ENCODE assay signal across 13 mouse cellular contexts in genomic region chr13:43907425-43907824, GRCm38 (mm10).
DNase-seq lines count a peak whose midpoint lies in the region; ATAC-seq and TF ChIP-seq lines count a peak whose summit lies in the region.
"Had no signal": no experiment of that assay in that cellular context is flagged by ENCODE, and none has a peak within 500 bp of the region (broad histone marks: within the 10 kb centered on the region; RNA-seq: fewer than 3 reads in every experiment).

No protein-coding gene starts in this region.

- no peak overlapping the region for H3K4me2 ChIP-seq in kidney, postnatal 0 days (ENCODE audit: low read length)
- H3K4me2 ChIP-seq in lung, postnatal 0 days (replicated peaks; ENCODE audit: low read depth, low read length): peak overlapping the region; percentile 40; the same call in 1 of the 2 replicates
- H3K4me2 ChIP-seq: embryonic facial prominence, embryonic 13.5 days; hindbrain, embryonic 12.5 days; midbrain, embryonic 12.5 days had no signal

- H3K27me3 ChIP-seq in kidney, postnatal 0 days (ENCODE audit: insufficient read depth, low read length): no peaks in the 10 kb centered on the region
- H3K27me3 ChIP-seq in kidney, adult 2 months (replicated peaks; ENCODE audit: control insufficient read depth, insufficient read depth, low read length): no peaks in the 10 kb centered on the region
- no peaks in the 10 kb centered on the region for H3K27me3 ChIP-seq in lung, postnatal 0 days (replicated peaks; ENCODE audit: insufficient read depth, low read length)
- H3K27me3 ChIP-seq: embryonic facial prominence, embryonic 13.5 days; hindbrain, embryonic 12.5 days had no signal

- H3K27ac ChIP-seq in kidney, postnatal 0 days: no peak overlapping the region
- H3K27ac ChIP-seq in kidney, adult 2 months (ENCODE audit: insufficient read depth, low read depth, low read length): no peak overlapping the region
- H3K27ac ChIP-seq in lung, postnatal 0 days (ENCODE audit: low read length): no peak overlapping the region
- H3K27ac ChIP-seq: embryonic facial prominence, embryonic 13.5 days; hindbrain, embryonic 12.5 days; midbrain, embryonic 12.5 days had no signal

- no peaks in the 10 kb centered on the region for H3K9me3 ChIP-seq in kidney, postnatal 0 days (replicated peaks; ENCODE audit: low read length)
- H3K9me3 ChIP-seq in lung, postnatal 0 days (ENCODE audit: low read length): no peaks in the 10 kb centered on the region
- H3K9me3 ChIP-seq: embryonic facial prominence, embryonic 13.5 days; hindbrain, embryonic 12.5 days; midbrain, embryonic 12.5 days had no signal

- no peak overlapping the region for H3K9ac ChIP-seq in kidney, postnatal 0 days (ENCODE audit: low read depth, low read length)
- no peak overlapping the region for H3K9ac ChIP-seq in lung, postnatal 0 days (replicated peaks; ENCODE audit: low read depth)
- H3K9ac ChIP-seq: embryonic facial prominence, embryonic 13.5 days; hindbrain, embryonic 12.5 days; midbrain, embryonic 12.5 days had no signal

- no peak overlapping the region for H3K4me3 ChIP-seq in kidney, postnatal 0 days (replicated peaks; ENCODE audit: low read depth, low read length)
- H3K4me3 ChIP-seq in kidney, adult 2 months (ENCODE audit: insufficient read depth, low read depth, low read length): no peak overlapping the region
- H3K4me3 ChIP-seq in lung, postnatal 0 days (ENCODE audit: low read depth, low read length): no peak overlapping the region
- H3K4me3 ChIP-seq: embryonic facial prominence, embryonic 13.5 days; hindbrain, embryonic 12.5 days; midbrain, embryonic 12.5 days had no signal

- peak; percentile 33 for DNase-seq in adrenal gland, postnatal 14 days
- DNase-seq in adrenal gland, postnatal 4 days (ENCODE audit: low spot score in 2 of 2): no peak
- peak; percentile 63 for DNase-seq in kidney, postnatal 0 days (ENCODE audit: low spot score)
- no peak for DNase-seq in kidney, adult 2 months
- peak; percentile 13 for DNase-seq in lung, postnatal 0 days (ENCODE audit: low spot score)
- DNase-seq in lung, postnatal 4 days: no peak
- DNase-seq in urinary bladder, postnatal 14 days (ENCODE audit: low spot score): no peak
- DNase-seq: cerebellum, adult 9-10 months had no signal

- TF ChIP-seq EP300 in lung, postnatal 0 days (IDR thresholded peaks at IDR 0.05): no peak

- no peak for TF ChIP-seq CTCF in kidney, postnatal 0 days (IDR thresholded peaks at IDR 0.05; ENCODE audit: low read depth)
- no peak for TF ChIP-seq CTCF in kidney, adult 2 months (conservative IDR thresholded peaks at IDR 0.05; ENCODE audit: insufficient read depth, insufficient read length, low read depth, low read length)
- no peak for TF ChIP-seq CTCF in lung, postnatal 0 days (IDR thresholded peaks at IDR 0.05)

- H3K36me3 ChIP-seq in kidney, postnatal 0 days (ENCODE audit: insufficient read depth, low read length): no peaks in the 10 kb centered on the region
- no peaks in the 10 kb centered on the region for H3K36me3 ChIP-seq in kidney, adult 2 months (ENCODE audit: control insufficient read depth, insufficient read depth, low read length)
- H3K36me3 ChIP-seq in lung, postnatal 0 days (ENCODE audit: insufficient read depth, low read length): no peaks in the 10 kb centered on the region
- H3K36me3 ChIP-seq: embryonic facial prominence, embryonic 13.5 days; hindbrain, embryonic 12.5 days; midbrain, embryonic 12.5 days had no signal

- ATAC-seq in kidney, postnatal 0 days (replicated peaks; ENCODE audit: low FRiP score, low read depth): no peak
- no peak for ATAC-seq in lung, postnatal 0 days
- no peak for ATAC-seq in megakaryocyte, adult 5-6 weeks (ENCODE audit: poor library complexity, severe bottlenecking)
- ATAC-seq: forebrain, embryonic 14.5 days had no signal

- TF ChIP-seq POLR2A in kidney, adult 2 months (IDR thresholded peaks at IDR 0.05; ENCODE audit: low read depth, low read length): no peak

- peaks cover 14% of the 10 kb centered on the region; the same call in 1 of the 2 replicates for H3K4me1 ChIP-seq in kidney, postnatal 0 days (replicated peaks; ENCODE audit: insufficient read depth, low read length)
- no peaks in the 10 kb centered on the region for H3K4me1 ChIP-seq in kidney, adult 2 months (ENCODE audit: control insufficient read depth, insufficient read depth, low read length)
- H3K4me1 ChIP-seq in lung, postnatal 0 days (ENCODE audit: insufficient read depth, low read depth, low read length): peaks cover 13% of the 10 kb centered on the region; the same call in 1 of the 2 replicates

- 29% methylated on average over 8 of the region's 8 CpGs for WGBS in kidney, postnatal 0 days
- 52% methylated on average over 8 of the region's 8 CpGs for WGBS in kidney, adult 2 months
- WGBS in lung, postnatal 0 days: 19% methylated on average over 8 of the region's 8 CpGs

Comparison
In these comparisons a context has a peak if more than half of its experiments do, and no peak if none do; other contexts are left out.
1. DNase-seq: peak in adrenal gland, postnatal 14 days (single experiment), kidney, postnatal 0 days (single experiment) and lung, postnatal 0 days (single experiment); none in adrenal gland, postnatal 4 days (0 of 2), kidney, adult 2 months (single experiment), lung, postnatal 4 days (0 of 2) and urinary bladder, postnatal 14 days (single experiment).